Mouse (Mus musculus) intestine, postnatal 0 days (tissue): ENCODE results near the gene Atn1. TPM values are rescaled to one million over a fixed set of nuclear protein-coding genes. Genes with fewer than 3 reads are reported as not detected.

Experiments
- ATAC-seq: fragments of 200-750 bp; cut with Nextera tagmentation; 2 replicates; pipeline ENCODE4 v1.8.0; 2017; ENCODE audit warnings: mild to moderate bottlenecking, moderate TSS enrichment, moderate library complexity
- H3K27ac ChIP-seq: fragments of 300-500 bp; sonication (generic); 2 replicates; pipeline ENCODE4 v1.5.1; 2014; ENCODE audit warnings: mild to moderate bottlenecking, low read depth, low read length, moderate library complexity
- H3K27me3 ChIP-seq: fragments of 300-500 bp; sonication (generic); replicated peaks from 2 replicates; pipeline ENCODE4 v1.6.1; 2014; ENCODE audit warnings: low read length, mixed read lengths; ENCODE audit not compliant: control insufficient read depth, insufficient read depth
- H3K36me3 ChIP-seq: fragments of 300-500 bp; sonication (generic); 2 replicates; pipeline ENCODE4 v1.6.1; 2014; ENCODE audit warnings: mild to moderate bottlenecking, moderate library complexity; ENCODE audit not compliant: control insufficient read depth, insufficient read depth
- H3K4me1 ChIP-seq: fragments of 300-500 bp; sonication (generic); replicated peaks from 2 replicates; pipeline ENCODE4 v1.6.1; 2014; ENCODE audit warnings: antibody characterized with exemption, low read length, mixed read lengths; ENCODE audit not compliant: control insufficient read depth, insufficient read depth
- H3K4me2 ChIP-seq: fragments of 300-500 bp; sonication (generic); replicated peaks from 2 replicates; pipeline ENCODE4 v1.6.1; 2014; ENCODE audit warnings: low read depth, mild to moderate bottlenecking, moderate library complexity
- H3K4me3 ChIP-seq: fragments of 300-500 bp; sonication (generic); 2 replicates; pipeline ENCODE4 v1.5.1; 2014; ENCODE audit warnings: low read depth, low read length
- H3K9ac ChIP-seq: fragments of 300-500 bp; sonication (generic); 2 replicates; pipeline ENCODE4 v1.6.1; 2014; ENCODE audit warnings: mild to moderate bottlenecking, low read depth, low read length
- H3K9me3 ChIP-seq: fragments of 300-500 bp; sonication (generic); 2 replicates; pipeline ENCODE4 v1.6.1; 2016; ENCODE audit warnings: mixed run types; ENCODE audit not compliant: control insufficient read depth
- CTCF ChIP-seq: sonication (generic); IDR thresholded peaks from 2 replicates; pipeline ENCODE4 v1.5.1; 2016; ENCODE audit warnings: low read depth, mild to moderate bottlenecking, control low read depth, antibody characterized with exemption, moderate library complexity
- WGBS: fragments of 180-500 bp; shearing (Covaris S2); extraction: QIAGEN DNeasy Blood & Tissue Kit; methylation state at CpG from one replicate; pipeline ENCODE4 v1.1.7; 2014; 5-methylcytosine and 5-hydroxymethylcytosine counted together
- polyA plus RNA-seq: library from polyadenylated mRNA; unstranded; fragments of >200 nt; fragmentation: Nextera tagmentation; extraction: Ambion mirVana; gene quantifications from 2 replicates; pipeline ENCODE4 v1.2.1, GENCODE M21; 2015

Gene Atn1
- polyA plus RNA-seq, 1 experiment from 2014 or later, result 8.4 TPM

DNA sequence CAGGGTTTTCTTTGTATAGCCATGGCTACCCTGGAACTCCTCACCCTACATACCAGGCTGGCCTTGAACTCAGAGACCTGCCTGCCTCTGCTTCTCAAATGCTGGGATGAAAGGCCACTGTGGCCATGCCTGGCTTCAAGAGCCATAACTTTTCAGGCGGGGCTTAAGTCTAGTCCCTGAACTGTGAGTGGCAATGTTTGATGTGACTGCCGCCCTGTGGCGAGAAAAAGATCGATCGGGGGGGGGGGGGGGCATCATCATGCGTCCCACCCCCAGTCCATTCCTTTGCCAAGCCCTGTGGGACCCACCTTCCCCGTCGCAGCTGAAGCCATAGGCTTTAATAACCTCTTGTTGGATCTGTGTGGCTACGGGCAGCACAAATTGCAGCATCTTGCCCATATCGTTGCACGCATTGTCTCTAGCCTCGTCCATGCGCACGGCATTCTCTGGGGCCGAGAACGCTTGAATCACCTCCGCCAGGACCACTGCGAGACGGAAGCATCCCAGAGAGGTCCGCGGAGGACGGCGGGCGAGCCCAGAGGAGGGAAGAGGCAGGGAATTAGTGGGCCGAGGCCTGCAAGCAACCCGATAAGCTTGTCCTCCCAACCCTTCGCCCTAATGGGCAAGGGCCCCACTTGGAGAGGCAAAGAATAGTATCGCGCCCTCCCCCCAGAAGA is 16.0 kb downstream of the Atn1 start:
- Histone ChIP-seq H3K4me3 (peak overlapping the region; percentile 49), H3K27me3 (no peaks in the 10 kb centered on the region), H3K27ac (peak overlapping the region; percentile 96), H3K36me3 (peaks cover 19% of the 10 kb centered on the region), H3K9ac (peak overlapping the region; percentile 68), H3K4me1 (0 out of 2 replicates have a peak, but pooled peaks cover 5% of the 10 kb centered on the region), H3K4me2 (peak overlapping the region; percentile 86), H3K9me3 (no peaks in the 10 kb centered on the region)
- WGBS, result 1% methylated on average over 29 of the region's 29 CpGs
- ATAC-seq, result peak; percentile 2
- TF ChIP-seq CTCF, result peak; percentile 77

GRCm38 (mm10) chr6:124739231-124739796 is 17.0 kb downstream of the Atn1 start:
- WGBS, result 81% methylated on average over 10 of the region's 10 CpGs
- H3K4me2 ChIP-seq, result peak overlapping the region; percentile 59; the same call in 1 of the 2 replicates

DNA sequence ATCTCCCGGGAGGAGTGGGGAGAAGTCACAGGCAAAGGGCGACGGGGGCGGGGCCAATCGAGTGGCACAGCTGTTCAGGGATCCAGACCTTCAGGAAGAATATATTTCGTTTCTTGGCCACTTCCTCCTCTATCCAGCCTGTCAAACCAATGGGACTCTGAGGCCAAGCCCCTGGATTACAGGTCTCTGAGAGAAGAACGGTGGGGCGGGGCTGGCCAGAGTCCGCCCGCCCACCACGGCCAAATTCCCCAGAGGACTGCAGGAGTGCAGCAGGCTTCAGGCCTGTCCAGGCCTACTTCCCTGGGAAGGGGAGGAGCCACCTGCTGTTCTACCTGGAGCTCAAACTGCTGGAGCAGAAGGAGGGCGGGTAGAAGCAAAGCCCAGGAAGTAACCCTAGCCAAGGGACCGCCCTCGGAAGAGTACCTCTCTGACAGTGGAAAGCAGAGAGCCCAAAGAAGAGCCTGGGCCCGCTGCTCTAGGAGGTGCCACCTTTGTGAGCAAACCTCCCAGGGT is 17.8 kb downstream of the Atn1 start, which contains the start of gene Ptpn6:
Ptpn6 (minus strand) TSS at position 204 of the 513 bp plus-strand sequence.
- Histone ChIP-seq H3K27me3 (no peaks in the 10 kb centered on the region), H3K9ac (0 out of 2 replicates have a peak within 1 kb of the TSS, but pooled peaks have one; percentile 19), H3K27ac (peak within 1 kb of the TSS; percentile 96), H3K4me2 (peak within 1 kb of the TSS; percentile 59), H3K36me3 (peaks cover 10% of the 10 kb centered on the region), H3K9me3 (no peaks in the 10 kb centered on the region), H3K4me3 (peak within 1 kb of the TSS; percentile 27), H3K4me1 (0 out of 2 replicates have a peak, but pooled peaks cover 5% of the 10 kb centered on the region)
- peak; percentile 25; the same call in 1 of the 2 replicates for TF ChIP-seq CTCF
- 13% methylated on average over 15 of the region's 15 CpGs for WGBS
- ATAC-seq, result peak; percentile 84

More at GRCm38 (mm10) chr6:124739231-124739796, 17.0 kb downstream of the Atn1 start:
- no peaks in the 10 kb centered on the region for H3K27me3 ChIP-seq
- no peak for TF ChIP-seq CTCF
- no peak overlapping the region for H3K9ac ChIP-seq
- no peak for ATAC-seq
- H3K4me1 ChIP-seq, result 0 out of 2 replicates have a peak, but pooled peaks cover 5% of the 10 kb centered on the region
- H3K4me3 ChIP-seq, result no peak overlapping the region
- no peaks in the 10 kb centered on the region for H3K9me3 ChIP-seq
- H3K27ac ChIP-seq, result peak overlapping the region; percentile 96
- peaks cover 11% of the 10 kb centered on the region for H3K36me3 ChIP-seq

GRCm38 (mm10) chr6:124737040-124737439 is 19.3 kb downstream of the Atn1 start:
- H3K9ac ChIP-seq, result no peak overlapping the region
- TF ChIP-seq CTCF, result no peak
- no peak overlapping the region for H3K4me3 ChIP-seq
- no peaks in the 10 kb centered on the region for H3K9me3 ChIP-seq
- 0 out of 2 replicates have a peak, but pooled peaks cover 5% of the 10 kb centered on the region for H3K4me1 ChIP-seq
- H3K27ac ChIP-seq, result no peak overlapping the region
- ATAC-seq, result no peak
- 90% methylated on average over 11 of the region's 11 CpGs for whole genome bisulfite sequencing
- no peaks in the 10 kb centered on the region for H3K27me3 ChIP-seq
- H3K4me2 ChIP-seq, result no peak overlapping the region
- H3K36me3 ChIP-seq, result no peaks in the 10 kb centered on the region

DNA sequence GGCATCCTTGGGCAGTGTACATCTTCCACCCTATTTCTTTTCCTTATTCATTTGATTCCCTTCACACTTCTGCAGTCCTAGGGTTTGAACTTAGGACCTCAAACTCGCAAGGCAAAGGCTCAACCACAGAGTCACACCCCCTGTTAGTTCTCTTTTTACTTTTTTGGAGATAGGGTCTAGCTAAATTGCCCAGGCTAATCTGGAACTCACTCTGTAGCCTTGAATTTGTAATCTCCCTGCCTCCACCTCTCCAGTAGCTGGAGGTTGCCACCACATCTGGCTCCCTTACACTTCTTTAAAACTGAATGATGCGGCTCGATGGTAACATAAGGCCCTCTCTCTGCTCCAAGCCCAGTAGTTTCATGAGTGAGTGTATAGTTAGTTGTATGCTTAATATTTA is 21.9 kb downstream of the Atn1 start:
- TF ChIP-seq CTCF, result no peak
- no peak overlapping the region for H3K4me3 ChIP-seq
- no peak for ATAC-seq
- 86% methylated on average over 3 of the region's 3 CpGs for WGBS
- no peak overlapping the region for H3K4me2 ChIP-seq
- no peaks in the 10 kb centered on the region for H3K36me3 ChIP-seq
- no peak overlapping the region for H3K9ac ChIP-seq
- no peak overlapping the region for H3K27ac ChIP-seq
- H3K27me3 ChIP-seq, result no peaks in the 10 kb centered on the region
- no peaks in the 10 kb centered on the region for H3K9me3 ChIP-seq
- 0 out of 2 replicates have a peak, but pooled peaks cover under 1% of the 10 kb centered on the region for H3K4me1 ChIP-seq
